Mouse (Mus musculus) ES-E14 (cell line): ENCODE data around the gene Palm. TPM values are rescaled to one million over a fixed set of nuclear protein-coding genes. Genes with fewer than 3 reads are reported as not detected.
A peak's percentile ranks its signal among the peaks of the same experiment; 100 is the strongest.
"Not testable (repeated sequence)": the region's sequence is repeated elsewhere in the genome, so short reads cannot be mapped to it uniquely, and the experiment has no call there.

Experiments
- DNase-seq: peaks from one replicate; pipeline ENCODE4 v3.0.0-alpha.2; 2013; ENCODE audit warnings: low read depth, low spot score
- H3K27ac ChIP-seq: 2 replicates; pipeline ENCODE4 v1.5.1; 2012; ENCODE audit warnings: low read depth, mild to moderate bottlenecking, low read length, moderate library complexity, mixed read lengths; ENCODE audit not compliant: poor library complexity, insufficient read depth, severe bottlenecking
- H3K36me3 ChIP-seq: 2 replicates; pipeline ENCODE4 v1.6.1; 2012; ENCODE audit warnings: mild to moderate bottlenecking, low read length, moderate library complexity, mixed read lengths; ENCODE audit not compliant: control insufficient read depth, poor library complexity, insufficient read depth, severe bottlenecking
- H3K4me1 ChIP-seq, 2 experiments: fragments of 150-350 bp in 1 of 2; sonication (generic) in 1 of 2; 2 replicates each; pipeline ENCODE4 v1.6.1; 2012; ENCODE audit warnings: low read length in 2 of 2, mild to moderate bottlenecking in 1 of 2, mixed read lengths in 1 of 2; ENCODE audit not compliant: control insufficient read depth in 2 of 2, insufficient read depth in 2 of 2, poor library complexity in 1 of 2
- H3K4me3 ChIP-seq, 2 experiments: fragments of 150-350 bp in 1 of 2; sonication (generic) in 1 of 2; 2 replicates each; pipeline ENCODE4 v1.5.1; 2012; ENCODE audit warnings: low read length in 2 of 2, low read depth in 1 of 2, mild to moderate bottlenecking in 1 of 2, mixed read lengths in 1 of 2; ENCODE audit not compliant: insufficient read depth in 1 of 2, poor library complexity in 1 of 2, severe bottlenecking in 1 of 2
- H3K9ac ChIP-seq: 2 replicates; pipeline ENCODE4 v1.6.1; 2012; ENCODE audit warnings: low read depth, mild to moderate bottlenecking, low read length, mixed read lengths; ENCODE audit not compliant: poor library complexity, insufficient read depth, severe bottlenecking
- H3K9me3 ChIP-seq: fragments of 150-350 bp; sonication (generic); 2 replicates; pipeline ENCODE4 v1.6.1; 2012; ENCODE audit warnings: low read depth, mild to moderate bottlenecking, low read length; ENCODE audit not compliant: control insufficient read depth, insufficient read depth
- CHD2 ChIP-seq: IDR thresholded peaks from 2 replicates; pipeline ENCODE4 v1.6.1; 2014; ENCODE audit warnings: mild to moderate bottlenecking, low read depth, low read length, inconsistent platforms
- HCFC1 ChIP-seq: IDR thresholded peaks from 2 replicates; pipeline ENCODE4 v1.6.1; 2012; ENCODE audit warnings: low read length, inconsistent platforms, borderline replicate concordance; ENCODE audit not compliant: insufficient read depth
- MAFK ChIP-seq: IDR thresholded peaks from 2 replicates; pipeline ENCODE4 v1.6.1; 2014; ENCODE audit warnings: mild to moderate bottlenecking, low read depth, low read length, inconsistent platforms; ENCODE audit not compliant: insufficient read depth
- ZC3H11A ChIP-seq: IDR thresholded peaks from 2 replicates; pipeline ENCODE4 v1.6.1; 2012; ENCODE audit warnings: low read depth, mild to moderate bottlenecking, inconsistent platforms, low read length, borderline replicate concordance
- ZNF384 ChIP-seq: IDR thresholded peaks from 2 replicates; pipeline ENCODE4 v1.6.1; 2012; ENCODE audit warnings: low read depth, low read length, inconsistent platforms
- in situ Hi-C, 2 experiments: fragments of 600-800 bp; cut with MboI; formaldehyde crosslinking; loops; one replicate each; pipeline ENCODE4 v1.15.1; 2025; ENCODE audit warnings: low sequenced_read_pairs in 2 of 2, inconsistent platforms in 1 of 2; ENCODE audit not compliant: unreplicated experiment in 2 of 2
- total RNA-seq: library from RNA; depleted of rRNA; stranded (reverse); fragments of 300-350 nt; gene quantifications from 2 replicates; pipeline ENCODE4 v1.2.3, GENCODE M21; 2012

The Palm gene
- total RNA-seq, 1 experiment: 10.7 TPM

DNA sequence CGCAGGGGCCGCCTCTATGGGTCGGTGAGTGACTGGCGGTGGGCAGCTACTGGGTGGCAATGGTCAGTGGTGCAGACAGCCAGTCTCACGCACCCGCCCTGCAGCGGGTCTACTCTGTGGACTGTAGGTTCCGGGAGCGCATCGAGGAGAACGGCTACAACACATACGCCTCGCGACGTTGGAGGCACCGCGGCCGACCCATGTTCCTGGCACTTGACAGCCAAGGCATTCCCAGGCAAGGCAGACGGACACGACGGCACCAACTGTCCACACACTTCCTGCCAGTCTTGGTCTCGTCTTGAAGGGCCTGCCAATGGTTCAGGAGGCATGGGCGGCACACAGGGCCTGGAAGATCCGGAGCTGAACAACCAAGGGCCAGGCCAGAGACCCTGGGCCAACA lies 36.7 kb upstream of the Palm start:
- in situ Hi-C loops: no loop called here

GRCm38 (mm10) chr10:79759675-79760074 lies 33.7 kb upstream of the Palm start:
- in situ Hi-C loops, H3K9me3 ChIP-seq, H3K4me3 ChIP-seq, H3K4me1 ChIP-seq, DNase-seq, H3K27ac ChIP-seq, H3K9ac ChIP-seq: not testable (repeated sequence)
- peaks cover 50% of the 10 kb centered on the region for H3K36me3 ChIP-seq
- TF ChIP-seq ZNF384: peak; percentile 64; the same call in 1 of the 2 replicates

More for the DNA sequence above, 36.7 kb upstream of the Palm start:
- Histone ChIP-seq H3K4me1 (peaks cover 2 to 7% of the 10 kb centered on the region in 2 experiments; a peak in 2 of 4 replicates), H3K9me3 (no peaks in the 10 kb centered on the region), H3K36me3 (peaks cover 30% of the 10 kb centered on the region), H3K9ac (no peak overlapping the region), H3K27ac (no peak overlapping the region), H3K4me3 (peak overlapping the region; percentile 27 to 53; a peak in 3 of 4 replicates)
- TF ChIP-seq ZC3H11A: no peak
- TF ChIP-seq ZNF384: no peak
- no peak for TF ChIP-seq MAFK
- no peak for TF ChIP-seq HCFC1
- no peak for TF ChIP-seq CHD2
- no peak for DNase-seq

- no peak for TF ChIP-seq HCFC1
- TF ChIP-seq ZC3H11A: no peak
- no peak for TF ChIP-seq ZNF384
- TF ChIP-seq MAFK: no peak
- no peak for TF ChIP-seq CHD2
- peaks cover 1 to 16% of the 10 kb centered on the region in 2 experiments; a peak in 1 of 4 replicates for H3K4me1 ChIP-seq
- H3K36me3 ChIP-seq: peaks cover 52% of the 10 kb centered on the region
- no peak overlapping the region for H3K4me3 ChIP-seq
- in situ Hi-C loops: no loop called here
- H3K9me3 ChIP-seq: no peaks in the 10 kb centered on the region
- DNase-seq: no peak
- H3K9ac ChIP-seq: no peak overlapping the region
- H3K27ac ChIP-seq: no peak overlapping the region
Observed at GRCm38 (mm10) chr10:79760603-79761143, 32.7 kb upstream of the Palm start.

DNA sequence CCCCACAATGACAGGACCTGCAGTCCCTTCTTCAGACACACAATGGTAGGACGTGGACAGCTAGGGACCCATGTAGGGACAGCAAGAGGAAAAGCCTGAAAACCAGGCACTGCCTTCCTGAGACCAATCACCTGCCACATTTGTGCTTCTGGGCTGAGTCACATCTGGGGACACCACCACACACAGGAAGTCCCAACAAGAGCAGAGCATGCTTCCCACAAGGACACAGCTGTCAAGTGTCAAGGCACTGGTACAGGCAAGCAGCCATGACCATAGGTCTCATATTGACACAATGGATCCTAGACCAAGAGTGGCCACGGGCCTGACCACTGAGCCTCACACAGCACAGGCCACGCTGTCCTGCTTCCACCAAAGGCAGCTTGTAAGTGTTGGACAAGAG lies 30.5 kb upstream of the Palm start:
- H3K4me1 ChIP-seq: peaks cover 2 to 20% of the 10 kb centered on the region in 2 experiments; a peak in 1 of 4 replicates
- in situ Hi-C loops: no loop called here
- DNase-seq: no peak
- no peak for TF ChIP-seq MAFK
- TF ChIP-seq CHD2: no peak
- no peak for TF ChIP-seq ZC3H11A
- TF ChIP-seq HCFC1: no peak
- TF ChIP-seq ZNF384: no peak
- H3K9ac ChIP-seq: no peak overlapping the region
- H3K4me3 ChIP-seq: no peak overlapping the region
- no peaks in the 10 kb centered on the region for H3K9me3 ChIP-seq
- H3K36me3 ChIP-seq: peaks cover 49% of the 10 kb centered on the region
- no peak overlapping the region; the same call in 1 of the 2 replicates for H3K27ac ChIP-seq

GRCm38 (mm10) chr10:79764234-79764633 lies 29.1 kb upstream of the Palm start:
- Histone ChIP-seq H3K4me3 (no peak overlapping the region), H3K27ac (no peak overlapping the region), H3K9me3 (no peaks in the 10 kb centered on the region), H3K9ac (0 out of 2 replicates have a peak overlapping the region, but pooled peaks have one; percentile 4), H3K36me3 (peaks cover 37% of the 10 kb centered on the region), H3K4me1 (peaks cover 2 to 18% of the 10 kb centered on the region in 2 experiments; a peak in 1 of 4 replicates)
- in situ Hi-C loops: no loop called here
- DNase-seq: no peak
- TF ChIP-seq HCFC1: no peak
- no peak for TF ChIP-seq ZC3H11A
- TF ChIP-seq ZNF384: no peak
